Mouse (Mus musculus): ENCODE data around the gene Aldh4a1. TPM values are rescaled to one million over a fixed set of nuclear protein-coding genes. Genes with fewer than 3 reads are reported as not detected.

Aldh4a1 gene
- polyA plus RNA-seq, 1 experiment, result 29.6 TPM

DNA sequence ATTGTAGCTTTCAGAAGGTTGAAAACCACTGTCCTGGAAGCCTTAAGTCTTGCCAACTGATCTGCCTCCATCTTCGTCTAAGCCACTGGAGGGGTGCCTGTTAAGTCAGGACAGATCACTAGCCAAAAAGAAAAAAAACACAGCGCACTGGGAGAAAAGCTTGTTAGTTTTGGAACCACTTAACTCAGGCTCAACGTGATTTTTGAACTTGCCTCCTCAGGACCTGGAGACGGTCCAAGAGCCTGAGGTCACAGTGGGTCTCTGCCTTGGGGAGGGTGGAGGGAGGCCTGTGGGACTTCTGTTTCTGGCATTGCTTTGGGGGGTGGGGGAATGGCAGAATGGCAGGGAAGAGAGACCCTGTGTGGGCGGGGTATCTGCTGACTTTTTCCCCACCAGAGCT is 8.5 kb downstream of the Aldh4a1 start:
- TF ChIP-seq GATA1 (IDR thresholded peaks at IDR 0.05; ENCODE audit: low read length), result no peak

DNA sequence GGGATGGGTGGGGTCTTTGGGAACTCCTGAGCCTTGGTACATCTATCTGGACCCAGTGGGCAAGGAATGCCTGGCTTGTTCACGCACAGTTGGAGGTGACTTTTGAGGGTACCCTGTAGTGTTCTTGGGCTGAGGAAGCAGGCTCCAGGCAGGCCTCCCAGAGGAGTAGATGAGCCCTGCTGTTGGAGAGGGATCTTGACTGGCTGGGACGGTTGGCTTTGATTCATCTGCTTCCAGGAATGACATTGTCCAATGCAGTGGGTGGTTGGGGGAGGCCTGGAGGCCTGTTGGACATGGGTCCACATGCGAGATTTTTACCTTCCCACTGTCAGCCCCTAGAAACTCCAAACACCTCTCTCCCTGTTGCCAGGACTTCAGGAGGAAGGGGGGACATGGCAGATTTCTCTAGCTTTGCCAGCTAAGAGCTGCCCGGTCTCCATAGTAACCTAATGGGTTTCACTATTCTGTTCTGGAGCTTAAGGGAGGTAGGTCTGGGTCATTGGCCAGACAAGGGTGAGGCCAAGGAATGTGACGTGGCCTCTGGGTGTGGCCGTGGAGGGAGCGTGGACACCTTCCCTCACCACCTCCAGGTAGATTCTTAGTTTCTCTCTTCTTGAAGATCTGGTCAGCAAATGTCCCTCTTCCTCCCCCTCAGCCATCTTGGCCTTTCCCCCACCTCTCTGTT is 9.0 kb downstream of the Aldh4a1 start:
- no peak for TF ChIP-seq GATA1 (IDR thresholded peaks at IDR 0.05; ENCODE audit: low read length)

DNA sequence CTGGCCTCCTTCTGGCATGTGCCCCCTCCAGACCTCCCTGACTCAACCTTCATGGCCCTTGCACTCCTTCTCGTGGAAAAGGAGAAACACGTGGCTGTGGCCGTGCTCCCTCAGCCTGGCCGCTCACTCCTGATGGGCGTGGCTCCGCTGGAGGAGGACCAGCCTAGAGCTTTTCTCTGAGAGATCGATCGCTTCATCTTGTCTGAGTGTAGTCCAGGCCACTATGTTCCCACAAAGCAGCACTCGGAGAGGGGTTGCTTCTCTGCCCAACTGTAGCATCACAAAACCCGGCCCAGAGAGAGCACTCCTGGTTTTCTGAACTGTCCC is 9.6 kb downstream of the Aldh4a1 start:
- TF ChIP-seq GATA1 (IDR thresholded peaks at IDR 0.05; ENCODE audit: low read length), result no peak

DNA sequence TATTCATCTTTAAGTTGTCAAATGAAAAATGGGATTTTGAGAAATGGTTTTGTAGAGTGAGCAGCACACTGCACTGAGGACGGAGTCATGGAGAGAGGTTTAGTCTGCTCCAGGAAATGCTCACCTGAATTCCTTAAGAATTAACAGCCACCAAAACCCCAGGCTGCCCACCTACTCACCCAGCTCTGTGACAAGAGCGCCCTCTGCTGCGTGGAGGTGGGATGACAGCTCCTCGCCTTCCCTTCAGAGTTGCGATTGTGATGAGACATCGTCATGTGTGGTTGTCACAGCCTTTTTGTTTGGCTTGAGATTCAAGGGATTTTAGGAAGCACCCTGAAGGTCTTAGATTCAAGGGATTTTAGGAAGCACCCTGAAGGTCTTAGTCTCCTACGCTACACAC is 13.7 kb downstream of the Aldh4a1 start:
- TF ChIP-seq GATA1 (IDR thresholded peaks at IDR 0.05; ENCODE audit: low read length), result no peak

DNA sequence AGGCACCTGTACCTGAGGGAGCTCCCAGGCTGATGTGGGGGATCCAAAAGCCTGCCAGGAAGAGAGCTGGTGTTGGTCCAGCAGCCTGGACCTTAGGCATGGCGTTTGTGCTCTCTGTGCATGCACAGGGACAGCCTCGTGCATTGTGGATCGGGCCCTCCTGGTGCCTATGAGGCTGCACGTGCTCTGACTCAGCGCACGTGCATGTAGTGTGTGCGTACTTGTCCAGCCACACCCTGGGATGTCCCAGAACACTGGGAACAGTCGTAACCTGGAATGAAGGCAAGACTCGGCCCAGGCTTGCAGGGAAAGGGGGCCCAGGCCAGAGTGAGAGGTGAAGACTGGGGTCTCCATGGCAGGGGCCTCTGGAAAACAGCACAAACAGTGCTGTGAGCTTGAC is 15.2 kb downstream of the Aldh4a1 start:
- TF ChIP-seq GATA1 (IDR thresholded peaks at IDR 0.05; ENCODE audit: low read length), result no peak

DNA sequence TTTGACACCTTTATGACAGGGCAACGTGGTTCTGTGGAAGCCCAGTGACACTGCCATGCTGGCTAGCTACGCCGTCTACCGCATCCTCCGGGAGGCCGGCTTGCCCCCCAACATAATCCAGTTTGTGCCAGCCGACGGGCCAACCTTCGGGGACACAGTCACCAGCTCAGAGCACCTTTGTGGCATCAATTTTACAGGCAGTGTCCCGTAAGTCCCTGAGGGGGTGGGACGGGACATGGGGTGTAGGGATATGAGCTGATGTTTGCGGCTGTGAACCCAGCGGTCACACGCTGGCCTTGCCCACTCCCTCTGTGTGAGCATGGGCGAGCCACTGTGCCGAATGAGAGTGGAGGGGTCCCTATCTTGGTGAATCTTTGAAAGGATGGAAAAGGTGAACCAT is 15.7 kb downstream of the Aldh4a1 start:
- no peak for TF ChIP-seq GATA1 (IDR thresholded peaks at IDR 0.05; ENCODE audit: low read length)

DNA sequence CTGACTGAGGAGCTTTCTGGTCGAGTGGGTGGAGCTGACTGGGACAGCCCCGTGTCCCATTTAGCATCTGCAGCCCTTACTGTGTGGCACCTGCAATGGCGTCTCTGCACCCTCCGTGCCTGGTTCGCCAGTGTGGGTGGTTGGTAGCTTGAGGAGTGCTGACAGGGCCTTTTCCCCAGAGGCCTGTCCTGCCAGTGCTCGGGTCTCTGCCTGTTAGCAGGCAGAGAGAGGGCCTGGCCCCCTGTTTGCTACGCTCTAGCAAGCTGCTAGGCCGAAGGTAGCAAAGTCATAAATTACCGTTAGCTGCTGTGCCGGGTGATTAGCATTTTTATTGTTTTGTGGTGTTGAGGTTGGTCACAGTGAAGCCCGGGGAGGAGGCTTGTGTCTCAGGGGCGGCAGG is 17.1 kb downstream of the Aldh4a1 start:
- no peak for TF ChIP-seq GATA1 (IDR thresholded peaks at IDR 0.05; ENCODE audit: low read length)

DNA sequence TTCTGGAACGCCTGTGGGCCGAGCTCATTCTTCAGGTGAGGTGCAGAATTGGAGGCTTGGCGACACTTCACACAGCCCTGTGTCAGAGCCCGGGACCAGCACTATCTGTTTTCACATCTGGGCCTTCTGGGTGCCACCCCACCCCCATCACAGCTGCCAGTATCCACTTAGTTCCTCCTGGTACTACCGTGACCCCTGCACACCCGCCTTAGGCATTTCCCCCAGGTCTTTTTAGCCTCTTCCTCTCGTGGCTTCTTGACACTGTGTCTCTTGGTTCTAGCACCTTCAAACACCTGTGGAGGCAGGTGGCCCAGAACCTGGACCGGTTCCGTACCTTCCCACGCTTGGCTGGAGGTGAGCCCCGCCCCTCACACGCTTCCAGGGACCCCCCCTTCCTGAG is 17.7 kb downstream of the Aldh4a1 start:
- no peak for TF ChIP-seq GATA1 (IDR thresholded peaks at IDR 0.05; ENCODE audit: low read length)

DNA sequence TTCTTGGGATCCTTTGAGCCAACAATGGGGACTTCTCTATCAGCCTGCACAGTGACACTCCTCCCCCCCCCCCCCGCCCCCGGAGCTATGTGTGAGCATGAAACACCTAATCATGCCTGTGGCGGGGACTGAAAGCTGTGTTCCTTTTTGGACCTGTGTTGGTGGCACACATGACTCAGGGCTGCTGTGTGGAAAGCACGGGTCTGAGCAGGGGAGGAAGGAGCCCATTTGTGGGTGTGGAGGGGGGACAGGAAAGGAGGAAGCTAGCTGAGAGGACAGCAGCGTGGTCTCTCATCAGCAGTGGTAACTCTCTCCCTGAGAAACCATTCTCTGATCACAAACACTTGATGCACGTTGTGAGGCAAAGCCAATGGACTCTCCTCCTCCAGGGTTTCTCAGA is 18.1 kb downstream of the Aldh4a1 start:
- TF ChIP-seq GATA1 (IDR thresholded peaks at IDR 0.05; ENCODE audit: low read length), result no peak

DNA sequence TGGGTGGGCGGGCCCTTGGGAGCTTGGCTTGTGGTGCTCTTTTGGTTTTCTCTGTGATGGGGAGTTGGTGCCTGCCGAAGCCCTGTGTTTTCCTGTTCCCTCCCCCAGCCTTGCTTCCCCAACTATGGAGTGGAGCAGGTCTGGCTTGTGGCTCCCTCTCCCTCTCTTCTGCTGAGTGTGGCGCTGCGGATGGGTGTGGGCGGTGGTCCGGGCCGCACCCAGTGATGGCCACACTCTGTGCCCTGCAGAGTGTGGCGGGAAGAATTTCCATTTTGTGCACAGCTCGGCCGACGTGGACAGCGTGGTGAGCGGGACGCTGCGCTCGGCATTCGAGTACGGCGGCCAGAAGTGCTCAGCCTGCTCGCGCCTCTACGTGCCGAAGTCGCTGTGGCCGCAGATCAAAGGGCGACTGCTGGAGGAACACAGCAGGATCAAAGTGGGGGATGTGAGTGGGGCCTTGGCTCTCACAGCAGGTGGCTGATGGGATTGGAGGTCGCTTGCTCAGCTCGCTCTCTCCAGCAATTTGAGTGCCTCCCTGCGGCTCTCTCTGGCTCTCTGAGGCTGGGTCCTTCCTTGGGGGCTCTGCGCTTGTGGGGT is 19.3 kb downstream of the Aldh4a1 start:
- no peak for TF ChIP-seq GATA1 (IDR thresholded peaks at IDR 0.05; ENCODE audit: low read length)

DNA sequence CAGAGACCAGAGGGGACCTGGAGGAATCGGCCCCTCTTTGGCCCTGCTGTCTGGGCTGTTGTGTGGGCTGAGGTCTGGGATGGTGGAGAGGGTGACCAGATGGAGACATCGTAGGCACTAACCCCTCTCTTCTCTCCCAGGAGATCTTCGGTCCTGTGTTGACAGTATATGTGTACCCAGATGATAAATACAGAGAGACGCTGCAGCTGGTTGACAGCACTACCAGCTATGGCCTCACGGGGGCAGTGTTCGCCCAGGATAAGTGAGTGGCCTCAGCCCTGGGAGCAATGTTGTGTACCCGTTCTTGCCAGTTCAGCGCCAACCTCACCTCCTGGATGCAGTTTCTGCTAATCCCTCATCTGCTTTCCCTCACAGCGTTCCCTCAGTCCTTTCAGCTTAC is 21.3 kb downstream of the Aldh4a1 start:
- TF ChIP-seq GATA1 (IDR thresholded peaks at IDR 0.05; ENCODE audit: low read length), result no peak

DNA sequence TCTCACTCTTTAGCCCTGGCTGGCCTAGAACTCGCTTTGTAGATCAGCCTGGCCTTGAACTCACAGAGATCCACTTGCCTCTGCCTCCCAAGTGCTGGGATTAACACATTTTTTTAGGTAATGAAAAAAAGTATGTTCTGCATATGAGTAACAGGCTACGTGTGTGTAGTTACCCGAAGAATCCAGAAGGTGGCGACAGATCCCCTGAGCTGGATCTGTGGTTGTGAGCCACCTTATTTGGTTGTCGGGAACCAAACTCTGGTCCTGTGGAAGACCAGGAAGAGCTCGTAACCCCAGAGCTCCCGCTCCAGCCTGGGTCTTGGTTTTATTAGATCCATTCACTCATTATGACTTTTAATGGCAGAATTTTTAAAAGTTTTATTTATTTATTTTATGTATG is 24.2 kb downstream of the Aldh4a1 start:
- TF ChIP-seq GATA1 (IDR thresholded peaks at IDR 0.05; ENCODE audit: low read length), result no peak

DNA sequence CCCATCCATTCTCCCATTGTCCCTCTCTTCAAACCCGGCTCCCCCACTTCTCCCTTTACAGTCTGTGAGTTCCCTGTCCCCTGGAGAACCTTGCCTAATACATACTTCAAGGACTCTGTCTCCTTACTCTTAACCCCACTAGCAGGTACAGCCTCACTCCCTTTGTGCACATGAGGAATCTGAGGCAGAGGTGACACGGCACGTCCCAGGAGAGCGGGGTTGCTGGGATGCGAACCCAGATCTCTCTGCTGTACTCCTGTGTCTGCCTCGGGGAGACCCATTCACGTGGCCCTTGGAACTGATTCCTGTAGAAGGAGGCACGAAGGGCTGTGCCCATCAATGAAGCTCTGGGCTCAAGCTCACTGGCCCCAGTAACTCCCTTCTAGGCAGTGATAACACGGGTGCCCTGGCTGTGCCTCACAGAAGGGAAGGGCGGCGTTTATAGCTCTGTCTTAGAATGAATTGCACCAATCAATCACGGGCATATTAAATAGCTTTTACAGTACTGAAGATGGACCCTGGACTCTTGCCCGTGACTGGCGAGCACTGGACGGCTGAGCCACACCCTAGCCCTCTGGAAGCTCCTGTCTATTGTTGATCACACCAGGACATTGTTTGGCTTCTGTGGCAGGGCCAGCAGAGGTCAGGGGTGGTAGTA is 27.5 kb downstream of the Aldh4a1 start:
- TF ChIP-seq GATA1 (IDR thresholded peaks at IDR 0.05; ENCODE audit: low read length), result no peak

DNA sequence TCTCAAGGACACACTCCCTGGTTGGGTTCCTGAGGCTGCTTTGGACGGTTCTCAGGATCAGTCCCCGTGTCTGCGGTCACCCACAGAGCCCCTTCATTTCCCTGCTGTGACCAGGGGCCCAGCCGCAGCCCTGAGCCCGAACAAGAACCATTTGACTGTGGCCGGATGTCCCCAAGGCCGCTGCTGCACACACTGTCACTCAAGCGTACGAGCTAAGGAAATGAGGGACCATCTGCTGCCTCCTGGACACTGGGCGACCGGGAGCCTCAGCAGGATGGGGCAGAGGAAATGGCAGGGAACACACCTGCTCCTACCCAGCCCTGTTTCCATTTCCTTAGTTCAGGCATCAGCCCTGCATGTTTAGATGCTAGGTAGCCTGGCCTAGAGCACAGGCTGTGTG is 28.2 kb downstream of the Aldh4a1 start:
- TF ChIP-seq GATA1 (IDR thresholded peaks at IDR 0.05; ENCODE audit: low read length), result no peak

DNA sequence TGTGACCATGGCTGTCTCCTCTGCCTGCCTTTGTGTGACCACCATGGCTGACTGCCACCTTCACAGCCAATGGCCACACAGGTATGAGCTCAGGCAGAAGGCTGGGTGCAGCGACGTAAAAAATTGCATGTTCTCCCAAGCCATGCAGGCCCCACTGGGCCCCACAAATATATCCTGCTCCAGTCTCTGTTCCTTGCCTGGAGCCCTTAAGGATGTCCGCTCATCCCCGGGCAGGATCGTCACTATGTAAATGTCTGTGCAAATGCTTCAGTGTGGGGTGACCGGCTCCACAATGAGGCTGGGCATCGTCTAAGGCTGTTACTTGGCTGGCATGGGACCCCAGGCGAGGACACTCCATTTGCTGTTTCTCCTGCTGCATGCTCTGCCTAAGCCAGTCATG is 30.6 kb downstream of the Aldh4a1 start, which contains the start of gene Tas1r2:
TSS of gene Tas1r2 (plus strand) at position 301 of the 400 bp plus-strand sequence.
- TF ChIP-seq GATA1 (IDR thresholded peaks at IDR 0.05; ENCODE audit: low read length), result no peak

DNA sequence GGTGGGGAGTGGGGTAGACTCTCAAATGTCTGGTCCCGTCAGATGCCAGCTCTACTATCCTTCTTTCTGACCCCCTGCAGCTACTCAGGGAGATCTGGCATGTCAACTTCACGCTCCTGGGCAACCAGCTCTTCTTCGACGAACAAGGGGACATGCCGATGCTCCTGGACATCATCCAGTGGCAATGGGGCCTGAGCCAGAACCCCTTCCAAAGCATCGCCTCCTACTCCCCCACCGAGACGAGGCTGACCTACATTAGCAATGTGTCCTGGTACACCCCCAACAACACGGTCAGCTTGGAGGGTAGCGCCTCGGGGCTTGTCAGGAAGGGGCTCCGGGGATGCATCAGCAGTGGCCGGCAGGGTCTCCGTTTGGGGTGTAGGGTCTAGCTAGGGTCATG is 39.2 kb downstream of the Aldh4a1 start:
- no peak for TF ChIP-seq GATA1 (IDR thresholded peaks at IDR 0.05; ENCODE audit: low read length)

DNA sequence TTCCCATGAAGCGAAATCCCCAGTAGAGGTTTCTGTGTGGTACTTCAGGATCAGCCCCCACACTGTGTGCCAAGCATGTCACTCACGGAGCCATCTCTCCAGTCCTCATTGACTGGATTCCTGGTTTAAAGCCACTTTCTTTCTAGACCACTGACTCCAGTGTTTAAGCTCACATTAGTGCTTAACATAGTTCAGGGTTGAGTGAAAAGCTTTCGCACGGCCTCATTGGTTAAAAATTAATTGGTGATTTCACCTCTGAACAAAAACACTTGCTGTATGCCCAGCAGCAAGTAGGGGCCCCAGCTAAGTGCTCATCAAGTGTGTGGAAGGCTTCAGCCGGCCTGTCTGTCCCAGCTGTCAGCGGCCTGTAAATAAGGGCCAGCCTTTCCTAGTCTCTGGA is 45.0 kb downstream of the Aldh4a1 start:
- no peak for TF ChIP-seq GATA1 (IDR thresholded peaks at IDR 0.05; ENCODE audit: low read length)
